Mouse (Mus musculus) C2C12 (cell line): ENCODE measurements around the gene Tiam2. TPM values are rescaled to one million over a fixed set of nuclear protein-coding genes. Genes with fewer than 3 reads are reported as not detected.

Experiments
- H3K27me3 ChIP-seq: one replicate; pipeline ENCODE4 v1.6.1; 2011; ENCODE audit not compliant: control insufficient read depth, insufficient read depth, insufficient read length
- H3K36me3 ChIP-seq: one replicate; pipeline ENCODE4 v1.6.1; 2011; ENCODE audit not compliant: control insufficient read depth, insufficient read depth
- H3K4me3 ChIP-seq: one replicate; pipeline ENCODE4 v1.5.1; 2011; ENCODE audit warnings: mild to moderate bottlenecking, control low read depth; ENCODE audit not compliant: poor library complexity, insufficient read depth, severe bottlenecking
- H3K79me2 ChIP-seq: one replicate; pipeline ENCODE4 v1.6.1; 2011; ENCODE audit not compliant: control insufficient read depth, insufficient read depth
- H3K79me3 ChIP-seq: one replicate; pipeline ENCODE4 v1.6.1; 2011; ENCODE audit warnings: low read depth, control low read depth
- H3ac ChIP-seq: one replicate; pipeline ENCODE3; 2011; ENCODE audit warnings: low read depth; ENCODE audit not compliant: control insufficient read depth, insufficient read length
- CEBPB ChIP-seq: IDR thresholded peaks from one replicate; pipeline ENCODE4 v1.6.1; 2011; ENCODE audit warnings: low read depth, mild to moderate bottlenecking, control low read depth, moderate library complexity
- CTCF ChIP-seq: IDR thresholded peaks from one replicate; pipeline ENCODE4 v1.5.1; 2011; ENCODE audit not compliant: control insufficient read depth, insufficient read depth, insufficient read length
- FOSL1 ChIP-seq: IDR thresholded peaks from one replicate; pipeline ENCODE4 v1.8.0; 2011; ENCODE audit warnings: mild to moderate bottlenecking, low read length; ENCODE audit not compliant: poor library complexity, insufficient read depth, severe bottlenecking
- MAX ChIP-seq: IDR thresholded peaks from one replicate; pipeline ENCODE4 v1.6.1; 2011; ENCODE audit warnings: mild to moderate bottlenecking, control low read depth
- MYOD1 ChIP-seq: IDR thresholded peaks from one replicate; pipeline ENCODE4 v1.6.1; 2011; ENCODE audit warnings: low read depth; ENCODE audit not compliant: control insufficient read depth, insufficient read length
- MYOG ChIP-seq: IDR thresholded peaks from one replicate; pipeline ENCODE4 v1.6.1; 2011; ENCODE audit not compliant: control insufficient read depth, insufficient read length; ENCODE audit errors: extremely low read depth
- USF1 ChIP-seq: IDR thresholded peaks from one replicate; pipeline ENCODE4 v1.6.1; 2011; ENCODE audit warnings: low read depth, mild to moderate bottlenecking, control low read depth, moderate library complexity
- polyA plus RNA-seq: library from polyadenylated mRNA; unstranded; fragments of >200 nt; fragmentation: generic; extraction: Trizol; gene quantifications from one replicate; pipeline ENCODE4 v1.2.1, GENCODE M21; 2012; ENCODE audit warnings: missing spikeins

Gene Tiam2
- polyA plus RNA-seq, 1 experiment: 28.3 TPM

GRCm38 (mm10) chr17:3465861-3466260 lies 139.5 kb downstream of the Tiam2 start:
- H3K4me3 ChIP-seq: no peak overlapping the region
- peaks cover 59% of the 10 kb centered on the region for H3K36me3 ChIP-seq
- peaks cover 9% of the 10 kb centered on the region for H3K79me3 ChIP-seq
- H3K27me3 ChIP-seq: no peaks in the 10 kb centered on the region
- no peak for TF ChIP-seq MYOG
- no peak for TF ChIP-seq MYOD1
- no peak for TF ChIP-seq USF1
- no peak for TF ChIP-seq CTCF
- TF ChIP-seq MAX: no peak
- no peak for TF ChIP-seq CEBPB
- TF ChIP-seq FOSL1: no peak
- H3ac ChIP-seq: no peak overlapping the region
- peaks cover 25% of the 10 kb centered on the region for H3K79me2 ChIP-seq

- TF ChIP-seq MYOD1 (no peak), FOSL1 (no peak), CEBPB (no peak), CTCF (no peak), USF1 (no peak), MAX (no peak), MYOG (no peak)
- Histone ChIP-seq H3K79me3 (peaks cover 9% of the 10 kb centered on the region), H3K4me3 (no peak overlapping the region), H3K79me2 (peaks cover 25% of the 10 kb centered on the region), H3K27me3 (no peaks in the 10 kb centered on the region), H3ac (no peak overlapping the region), H3K36me3 (peaks cover 62% of the 10 kb centered on the region)
Observed at GRCm38 (mm10) chr17:3466681-3467080, 140.3 kb downstream of the Tiam2 start.

GRCm38 (mm10) chr17:3467636-3468324 lies 141.4 kb downstream of the Tiam2 start:
- peaks cover 25% of the 10 kb centered on the region for H3K79me2 ChIP-seq
- H3ac ChIP-seq: no peak overlapping the region
- H3K36me3 ChIP-seq: peaks cover 64% of the 10 kb centered on the region
- H3K27me3 ChIP-seq: no peaks in the 10 kb centered on the region
- H3K4me3 ChIP-seq: no peak overlapping the region
- TF ChIP-seq MAX (no peak), CEBPB (no peak), USF1 (no peak), MYOD1 (no peak), MYOG (no peak), FOSL1 (no peak), CTCF (no peak)
- peaks cover 9% of the 10 kb centered on the region for H3K79me3 ChIP-seq

GRCm38 (mm10) chr17:3472018-3472417 lies 145.6 kb downstream of the Tiam2 start:
- Histone ChIP-seq H3K79me2 (peaks cover 10% of the 10 kb centered on the region), H3K27me3 (no peaks in the 10 kb centered on the region), H3ac (no peak overlapping the region), H3K79me3 (peaks cover 4% of the 10 kb centered on the region), H3K4me3 (no peak overlapping the region), H3K36me3 (peaks cover 69% of the 10 kb centered on the region)
- no peak for TF ChIP-seq FOSL1
- no peak for TF ChIP-seq CTCF
- TF ChIP-seq MYOD1: no peak
- no peak for TF ChIP-seq MYOG
- no peak for TF ChIP-seq MAX
- no peak for TF ChIP-seq USF1
- no peak for TF ChIP-seq CEBPB

- TF ChIP-seq USF1 (no peak), MYOD1 (no peak), MAX (no peak), FOSL1 (no peak), CEBPB (no peak), CTCF (no peak), MYOG (no peak)
- H3ac ChIP-seq: no peak overlapping the region
- peaks cover 2% of the 10 kb centered on the region for H3K79me3 ChIP-seq
- H3K4me3 ChIP-seq: no peak overlapping the region
- H3K36me3 ChIP-seq: peaks cover 70% of the 10 kb centered on the region
- H3K27me3 ChIP-seq: no peaks in the 10 kb centered on the region
- peaks cover 12% of the 10 kb centered on the region for H3K79me2 ChIP-seq
Observed at GRCm38 (mm10) chr17:3476546-3476945, 150.2 kb downstream of the Tiam2 start.
